Mouse (Mus musculus) hindlimb bud, embryonic 11.5 days (tissue): ENCODE results near the gene Wsb2.
"Not testable (repeated sequence)": the region's sequence is repeated elsewhere in the genome, so short reads cannot be mapped to it uniquely, and the experiment has no call there.

Experiments used
- DNase-seq: peaks from one replicate; pipeline ENCODE4 v3.0.0-alpha.2; 2012; ENCODE audit warnings: low read depth, low spot score; ENCODE audit errors: extremely low spot score

Wsb2 gene

GRCm38 (mm10) chr5:117383198-117383597 lies 26.1 kb downstream of the Wsb2 start:
- DNase-seq: no peak

GRCm38 (mm10) chr5:117388296-117388751 lies 31.2 kb downstream of the Wsb2 start:
- no peak for DNase-seq

GRCm38 (mm10) chr5:117388877-117389276 lies 31.8 kb downstream of the Wsb2 start, which contains the start of gene Rfc5:
Rfc5 (minus strand) TSS chr5:117389047.
- DNase-seq: peak; percentile 81

- no peak for DNase-seq
Measured at GRCm38 (mm10) chr5:117390895-117391294, 33.8 kb downstream of the Wsb2 start.

GRCm38 (mm10) chr5:117395834-117396233 lies 38.7 kb downstream of the Wsb2 start:
- no peak for DNase-seq

GRCm38 (mm10) chr5:117396596-117397014 lies 39.5 kb downstream of the Wsb2 start:
- no peak for DNase-seq

GRCm38 (mm10) chr5:117397371-117397770 lies 40.3 kb downstream of the Wsb2 start:
- DNase-seq: no peak

GRCm38 (mm10) chr5:117398007-117398550 lies 41.0 kb downstream of the Wsb2 start:
- no peak for DNase-seq

- DNase-seq: no peak
Measured at GRCm38 (mm10) chr5:117399281-117399680, 42.2 kb downstream of the Wsb2 start.

GRCm38 (mm10) chr5:117403609-117404008 lies 46.5 kb downstream of the Wsb2 start:
- DNase-seq: no peak

- DNase-seq: not testable (repeated sequence)
Measured at GRCm38 (mm10) chr5:117404671-117405070, 47.6 kb downstream of the Wsb2 start.

GRCm38 (mm10) chr5:117408216-117408615 lies 51.1 kb downstream of the Wsb2 start:
- no peak for DNase-seq

GRCm38 (mm10) chr5:117409369-117409768 lies 52.3 kb downstream of the Wsb2 start:
- no peak for DNase-seq

GRCm38 (mm10) chr5:117413507-117414501 lies 56.7 kb downstream of the Wsb2 start, which contains the start of gene Ksr2:
Ksr2 (plus strand) TSS chr5:117414000.
- no peak for DNase-seq

GRCm38 (mm10) chr5:117414611-117415010 lies 57.5 kb downstream of the Wsb2 start:
- no peak for DNase-seq

- DNase-seq: no peak
Measured at GRCm38 (mm10) chr5:117415011-117415912, 58.2 kb downstream of the Wsb2 start.

- no peak for DNase-seq
Measured at GRCm38 (mm10) chr5:117417442-117417841, 60.3 kb downstream of the Wsb2 start.
